Mouse (Mus musculus): Measurements from ENCODE around the gene Babam1. TPM values are rescaled to one million over a fixed set of nuclear protein-coding genes. Genes with fewer than 3 reads are reported as not detected.

Babam1 gene
- polyA plus RNA-seq, 1 experiment = 179 TPM

GRCm38 (mm10) chr8:71369040-71369718 lies 27.5 kb upstream of the Babam1 start:
- 89% methylated on average over 10 of the region's 10 CpGs for WGBS
- Histone ChIP-seq H3K27me3 (ENCODE audit: control insufficient read depth, insufficient read depth, low read length) (no peaks in the 10 kb centered on the region), H3K27ac (ENCODE audit: insufficient read depth, low read length) (no peak overlapping the region), H3K4me3 (replicated peaks; ENCODE audit: insufficient read depth, low read depth, low read length) (no peak overlapping the region), H3K4me1 (ENCODE audit: control insufficient read depth, insufficient read depth, low read length) (peaks cover 5% of the 10 kb centered on the region; the same call in 1 of the 2 replicates)
- DNase-seq = no peak
- TF ChIP-seq CTCF (IDR thresholded peaks at IDR 0.05; ENCODE audit: borderline replicate concordance, insufficient read depth, low read depth, low read length) (no peak), POLR2A (IDR thresholded peaks at IDR 0.05; ENCODE audit: borderline replicate concordance, insufficient read depth, low read length) (no peak)

GRCm38 (mm10) chr8:71370711-71371235 lies 25.9 kb upstream of the Babam1 start:
- H3K27ac ChIP-seq (ENCODE audit: insufficient read depth, low read length) = peak overlapping the region; percentile 99; the same call in 1 of the 2 replicates
- no peak for TF ChIP-seq POLR2A (IDR thresholded peaks at IDR 0.05; ENCODE audit: borderline replicate concordance, insufficient read depth, low read length)
- TF ChIP-seq CTCF (IDR thresholded peaks at IDR 0.05; ENCODE audit: borderline replicate concordance, insufficient read depth, low read depth, low read length) = no peak
- H3K27me3 ChIP-seq (ENCODE audit: control insufficient read depth, insufficient read depth, low read length) = no peaks in the 10 kb centered on the region
- 5% methylated on average over 5 of the region's 5 CpGs for WGBS
- peaks cover 10% of the 10 kb centered on the region for H3K4me1 ChIP-seq (ENCODE audit: control insufficient read depth, insufficient read depth, low read length)
- H3K4me3 ChIP-seq (replicated peaks; ENCODE audit: insufficient read depth, low read depth, low read length) = peak overlapping the region; percentile 98
- DNase-seq = peak in 1 of 2 experiments; percentile 37

GRCm38 (mm10) chr8:71371236-71371848 lies 25.3 kb upstream of the Babam1 start, which contains the start of gene Ocel1:
Ocel1 (plus strand) TSS chr8:71371298.
- WGBS = 1% methylated on average over 68 of the region's 68 CpGs
- peak; percentile 96 to 98 for DNase-seq
- TF ChIP-seq POLR2A (IDR thresholded peaks at IDR 0.05; ENCODE audit: borderline replicate concordance, insufficient read depth, low read length) (peak; percentile 72; the same call in 1 of the 2 replicates), CTCF (IDR thresholded peaks at IDR 0.05; ENCODE audit: borderline replicate concordance, insufficient read depth, low read depth, low read length) (peak; percentile 68)
- Histone ChIP-seq H3K27me3 (ENCODE audit: control insufficient read depth, insufficient read depth, low read length) (no peaks in the 10 kb centered on the region), H3K4me3 (replicated peaks; ENCODE audit: insufficient read depth, low read depth, low read length) (peak within 1 kb of the TSS; percentile 98), H3K27ac (ENCODE audit: insufficient read depth, low read length) (peak within 1 kb of the TSS; percentile 99), H3K4me1 (ENCODE audit: control insufficient read depth, insufficient read depth, low read length) (peaks cover 13% of the 10 kb centered on the region)

- peaks cover 22% of the 10 kb centered on the region for H3K4me1 ChIP-seq (ENCODE audit: control insufficient read depth, insufficient read depth, low read length)
Observed at GRCm38 (mm10) chr8:71372427-71372826, 24.2 kb upstream of the Babam1 start.

GRCm38 (mm10) chr8:71373000-71373399 lies 23.7 kb upstream of the Babam1 start:
- WGBS = 91% methylated on average over 3 of the region's 3 CpGs
- TF ChIP-seq POLR2A (IDR thresholded peaks at IDR 0.05; ENCODE audit: borderline replicate concordance, insufficient read depth, low read length) = no peak
- no peak for TF ChIP-seq CTCF (IDR thresholded peaks at IDR 0.05; ENCODE audit: borderline replicate concordance, insufficient read depth, low read depth, low read length)

More at GRCm38 (mm10) chr8:71372427-71372826, 24.2 kb upstream of the Babam1 start:
- Histone ChIP-seq H3K4me3 (replicated peaks; ENCODE audit: insufficient read depth, low read depth, low read length) (no peak overlapping the region), H3K27ac (ENCODE audit: insufficient read depth, low read length) (no peak overlapping the region), H3K27me3 (ENCODE audit: control insufficient read depth, insufficient read depth, low read length) (no peaks in the 10 kb centered on the region)
- DNase-seq = peak; percentile 37 to 41
- TF ChIP-seq CTCF (IDR thresholded peaks at IDR 0.05; ENCODE audit: borderline replicate concordance, insufficient read depth, low read depth, low read length) (no peak), POLR2A (IDR thresholded peaks at IDR 0.05; ENCODE audit: borderline replicate concordance, insufficient read depth, low read length) (no peak)
- WGBS = 77% methylated on average over 12 of the region's 12 CpGs

GRCm38 (mm10) chr8:71374616-71375206 lies 21.9 kb upstream of the Babam1 start:
- no peak overlapping the region for H3K4me3 ChIP-seq (replicated peaks; ENCODE audit: insufficient read depth, low read depth, low read length)
- H3K4me1 ChIP-seq (ENCODE audit: control insufficient read depth, insufficient read depth, low read length) = peaks cover 20% of the 10 kb centered on the region
- no peaks in the 10 kb centered on the region for H3K27me3 ChIP-seq (ENCODE audit: control insufficient read depth, insufficient read depth, low read length)
- TF ChIP-seq CTCF (IDR thresholded peaks at IDR 0.05; ENCODE audit: borderline replicate concordance, insufficient read depth, low read depth, low read length) (no peak), POLR2A (IDR thresholded peaks at IDR 0.05; ENCODE audit: borderline replicate concordance, insufficient read depth, low read length) (no peak)
- 70% methylated on average over 17 of the region's 17 CpGs for WGBS
- peak in 1 of 2 experiments; percentile 31 for DNase-seq
- H3K27ac ChIP-seq (ENCODE audit: insufficient read depth, low read length) = peak overlapping the region; percentile 26; the same call in 1 of the 2 replicates

More at GRCm38 (mm10) chr8:71373000-71373399, 23.7 kb upstream of the Babam1 start:
- Histone ChIP-seq H3K4me1 (ENCODE audit: control insufficient read depth, insufficient read depth, low read length) (peaks cover 19% of the 10 kb centered on the region), H3K4me3 (replicated peaks; ENCODE audit: insufficient read depth, low read depth, low read length) (no peak overlapping the region), H3K27ac (ENCODE audit: insufficient read depth, low read length) (no peak overlapping the region), H3K27me3 (ENCODE audit: control insufficient read depth, insufficient read depth, low read length) (no peaks in the 10 kb centered on the region)
- no peak for DNase-seq

- peaks cover 20% of the 10 kb centered on the region for H3K4me1 ChIP-seq (ENCODE audit: control insufficient read depth, insufficient read depth, low read length)
- peak overlapping the region; percentile 32 for H3K4me3 ChIP-seq (replicated peaks; ENCODE audit: insufficient read depth, low read depth, low read length)
- 5% methylated on average over 74 of the region's 74 CpGs for WGBS
- no peak for TF ChIP-seq CTCF (IDR thresholded peaks at IDR 0.05; ENCODE audit: borderline replicate concordance, insufficient read depth, low read depth, low read length)
- TF ChIP-seq POLR2A (IDR thresholded peaks at IDR 0.05; ENCODE audit: borderline replicate concordance, insufficient read depth, low read length) = 0 out of 2 replicates have a peak, but pooled peaks have one; percentile 35
- no peaks in the 10 kb centered on the region for H3K27me3 ChIP-seq (ENCODE audit: control insufficient read depth, insufficient read depth, low read length)
- H3K27ac ChIP-seq (ENCODE audit: insufficient read depth, low read length) = peak overlapping the region; percentile 57
- DNase-seq = peak; percentile 80 to 83
Observed at GRCm38 (mm10) chr8:71375581-71376422, 20.9 kb upstream of the Babam1 start.

Measured in cerebellum, adult 2 months (tissue).